Mouse (Mus musculus) lung, postnatal 14 days (tissue): ENCODE data around the gene Tubb5.

Experiments
- DNase-seq: peaks from one replicate; pipeline ENCODE4 v3.0.0; 2021

The Tubb5 gene

GRCm38 (mm10) chr17:35824402-35824801, 13.7 kb downstream of the Tubb5 start:
- no peak for DNase-seq

- peak; percentile 91 for DNase-seq
Measured at GRCm38 (mm10) chr17:35822964-35823937, 14.9 kb downstream of the Tubb5 start, which contains the start of gene Flot1. TSS of gene Flot1 (plus strand) at chr17:35823230.

- no peak for DNase-seq
Measured at GRCm38 (mm10) chr17:35822564-35822963, 15.5 kb downstream of the Tubb5 start.

GRCm38 (mm10) chr17:35821439-35822430, 16.4 kb downstream of the Tubb5 start, which contains the start of gene Ier3:
TSS of gene Ier3 (plus strand) at chr17:35821684.
- DNase-seq, result peak; percentile 91

- no peak for DNase-seq
Measured at GRCm38 (mm10) chr17:35820111-35820510, 18.0 kb downstream of the Tubb5 start.

GRCm38 (mm10) chr17:35817226-35817625, 20.9 kb downstream of the Tubb5 start:
- no peak for DNase-seq

GRCm38 (mm10) chr17:35816686-35817085, 21.4 kb downstream of the Tubb5 start:
- DNase-seq, result no peak

- DNase-seq, result no peak
Measured at GRCm38 (mm10) chr17:35815836-35816235, 22.3 kb downstream of the Tubb5 start.

GRCm38 (mm10) chr17:35814678-35815077, 23.4 kb downstream of the Tubb5 start:
- no peak for DNase-seq

- no peak for DNase-seq
Measured at GRCm38 (mm10) chr17:35813653-35814052, 24.5 kb downstream of the Tubb5 start.

GRCm38 (mm10) chr17:35813245-35813647, 24.9 kb downstream of the Tubb5 start:
- DNase-seq, result peak; percentile 99

GRCm38 (mm10) chr17:35812736-35813135, 25.4 kb downstream of the Tubb5 start:
- DNase-seq, result peak; percentile 33

- no peak for DNase-seq
Measured at GRCm38 (mm10) chr17:35812307-35812706, 25.8 kb downstream of the Tubb5 start.

- DNase-seq, result no peak
Measured at GRCm38 (mm10) chr17:35810900-35811648, 27.0 kb downstream of the Tubb5 start.

GRCm38 (mm10) chr17:35809395-35809794, 28.7 kb downstream of the Tubb5 start:
- DNase-seq, result no peak

GRCm38 (mm10) chr17:35808073-35808472, 30.0 kb downstream of the Tubb5 start:
- peak; percentile 71 for DNase-seq

GRCm38 (mm10) chr17:35803858-35804399, 34.2 kb downstream of the Tubb5 start:
- DNase-seq, result no peak

GRCm38 (mm10) chr17:35803020-35803419, 35.1 kb downstream of the Tubb5 start:
- no peak for DNase-seq

- no peak for DNase-seq
Measured at GRCm38 (mm10) chr17:35800905-35801304, 37.2 kb downstream of the Tubb5 start.

GRCm38 (mm10) chr17:35796835-35797234, 41.3 kb downstream of the Tubb5 start:
- DNase-seq, result no peak

GRCm38 (mm10) chr17:35795656-35796055, 42.5 kb downstream of the Tubb5 start:
- DNase-seq, result no peak

- no peak for DNase-seq
Measured at GRCm38 (mm10) chr17:35795099-35795498, 43.0 kb downstream of the Tubb5 start.
